Mouse (Mus musculus) gastrocnemius, postnatal 25 days (tissue): ENCODE data around the gene Plcg1. TPM values are rescaled to one million over a fixed set of nuclear protein-coding genes. Genes with fewer than 3 reads are reported as not detected.

Experiments
- total RNA-seq, 2 experiments: library from RNA; stranded (reverse); gene quantifications; 1 replicate in 1 of 2; 2 replicates in 1 of 2; pipeline ENCODE4 v1.2.3; 2021

The Plcg1 gene
- total RNA-seq, 2 experiments from 2014 or later = 19.8 to 24.5 TPM

Other genes with a start within 250 kb of the Plcg1 start
- gene Top1, start 85.4 kb upstream of the Plcg1 start, total RNA-seq = 10 to 100 TPM; 33.4 to 34.3 TPM
- gene Zhx3, start 141.7 kb downstream of the Plcg1 start, total RNA-seq = 10 to 100 TPM; 25.8 TPM
- 1 to 10 TPM; 3.7 to 4.9 TPM for gene Lpin3, start 149.4 kb downstream of the Plcg1 start, total RNA-seq
- under 1 TPM; 0.21 to 0.79 TPM for gene Emilin3, start 181.0 kb downstream of the Plcg1 start, total RNA-seq